Mouse (Mus musculus) ES-E14 (cell line): ENCODE data around the gene Cep164. TPM values are rescaled to one million over a fixed set of nuclear protein-coding genes. Genes with fewer than 3 reads are reported as not detected.

ENCODE experiments used
- DNase-seq: peaks from one replicate; pipeline ENCODE4 v3.0.0-alpha.2; 2013; ENCODE audit warnings: low read depth, low spot score
- H3K27ac ChIP-seq: 2 replicates; pipeline ENCODE4 v1.5.1; 2012; ENCODE audit warnings: low read depth, mild to moderate bottlenecking, low read length, moderate library complexity, mixed read lengths; ENCODE audit not compliant: poor library complexity, insufficient read depth, severe bottlenecking
- H3K36me3 ChIP-seq: 2 replicates; pipeline ENCODE4 v1.6.1; 2012; ENCODE audit warnings: mild to moderate bottlenecking, low read length, moderate library complexity, mixed read lengths; ENCODE audit not compliant: control insufficient read depth, poor library complexity, insufficient read depth, severe bottlenecking
- H3K4me1 ChIP-seq, 2 experiments: fragments of 150-350 bp in 1 of 2; sonication (generic) in 1 of 2; 2 replicates each; pipeline ENCODE4 v1.6.1; 2012; ENCODE audit warnings: low read length in 2 of 2, mild to moderate bottlenecking in 1 of 2, mixed read lengths in 1 of 2; ENCODE audit not compliant: control insufficient read depth in 2 of 2, insufficient read depth in 2 of 2, poor library complexity in 1 of 2
- H3K4me3 ChIP-seq, 2 experiments: fragments of 150-350 bp in 1 of 2; sonication (generic) in 1 of 2; 2 replicates each; pipeline ENCODE4 v1.5.1; 2012; ENCODE audit warnings: low read length in 2 of 2, low read depth in 1 of 2, mild to moderate bottlenecking in 1 of 2, mixed read lengths in 1 of 2; ENCODE audit not compliant: insufficient read depth in 1 of 2, poor library complexity in 1 of 2, severe bottlenecking in 1 of 2
- H3K9ac ChIP-seq: 2 replicates; pipeline ENCODE4 v1.6.1; 2012; ENCODE audit warnings: low read depth, mild to moderate bottlenecking, low read length, mixed read lengths; ENCODE audit not compliant: poor library complexity, insufficient read depth, severe bottlenecking
- H3K9me3 ChIP-seq: fragments of 150-350 bp; sonication (generic); 2 replicates; pipeline ENCODE4 v1.6.1; 2012; ENCODE audit warnings: low read depth, mild to moderate bottlenecking, low read length; ENCODE audit not compliant: control insufficient read depth, insufficient read depth
- CHD2 ChIP-seq: IDR thresholded peaks from 2 replicates; pipeline ENCODE4 v1.6.1; 2014; ENCODE audit warnings: mild to moderate bottlenecking, low read depth, low read length, inconsistent platforms
- HCFC1 ChIP-seq: IDR thresholded peaks from 2 replicates; pipeline ENCODE4 v1.6.1; 2012; ENCODE audit warnings: low read length, inconsistent platforms, borderline replicate concordance; ENCODE audit not compliant: insufficient read depth
- MAFK ChIP-seq: IDR thresholded peaks from 2 replicates; pipeline ENCODE4 v1.6.1; 2014; ENCODE audit warnings: mild to moderate bottlenecking, low read depth, low read length, inconsistent platforms; ENCODE audit not compliant: insufficient read depth
- ZC3H11A ChIP-seq: IDR thresholded peaks from 2 replicates; pipeline ENCODE4 v1.6.1; 2012; ENCODE audit warnings: low read depth, mild to moderate bottlenecking, inconsistent platforms, low read length, borderline replicate concordance
- ZNF384 ChIP-seq: IDR thresholded peaks from 2 replicates; pipeline ENCODE4 v1.6.1; 2012; ENCODE audit warnings: low read depth, low read length, inconsistent platforms
- in situ Hi-C, 2 experiments: fragments of 600-800 bp; cut with MboI; formaldehyde crosslinking; loops; one replicate each; pipeline ENCODE4 v1.15.1; 2025; ENCODE audit warnings: low sequenced_read_pairs in 2 of 2, inconsistent platforms in 1 of 2; ENCODE audit not compliant: unreplicated experiment in 2 of 2
- total RNA-seq: library from RNA; depleted of rRNA; stranded (reverse); fragments of 300-350 nt; gene quantifications from 2 replicates; pipeline ENCODE4 v1.2.3, GENCODE M21; 2012

The Cep164 gene
- total RNA-seq, 1 experiment: 19.1 TPM

- TF ChIP-seq MAFK: no peak
- no peak for TF ChIP-seq ZNF384
- TF ChIP-seq CHD2: no peak
- no peak for TF ChIP-seq ZC3H11A
- TF ChIP-seq HCFC1: 0 out of 2 replicates have a peak, but pooled peaks have one; percentile 38
- peaks cover 11% of the 10 kb centered on the region; the same call in 1 of the 2 replicates for H3K36me3 ChIP-seq
- peak; percentile 53 for DNase-seq
- H3K27ac ChIP-seq: no peak overlapping the region
- H3K9me3 ChIP-seq: no peaks in the 10 kb centered on the region
- H3K4me3 ChIP-seq: peak overlapping the region; percentile 22 to 31; a peak in 3 of 4 replicates
- peak overlapping the region; percentile 48; the same call in 1 of the 2 replicates for H3K9ac ChIP-seq
- in situ Hi-C loops: no loop called here
- peaks cover 0 to 7% of the 10 kb centered on the region in 2 experiments; a peak in 2 of 4 replicates for H3K4me1 ChIP-seq
Observed at GRCm38 (mm10) chr9:45768421-45768820, 60.1 kb downstream of the Cep164 start.

GRCm38 (mm10) chr9:45767155-45767554 lies 61.3 kb downstream of the Cep164 start:
- in situ Hi-C loops: no loop called here
- DNase-seq: no peak
- no peak overlapping the region for H3K4me3 ChIP-seq
- H3K9me3 ChIP-seq: no peaks in the 10 kb centered on the region
- TF ChIP-seq CHD2: no peak
- H3K4me1 ChIP-seq: peaks cover 0 to 7% of the 10 kb centered on the region in 2 experiments; a peak in 2 of 4 replicates
- H3K36me3 ChIP-seq: peaks cover 11% of the 10 kb centered on the region; the same call in 1 of the 2 replicates
- H3K27ac ChIP-seq: no peak overlapping the region
- no peak overlapping the region for H3K9ac ChIP-seq

GRCm38 (mm10) chr9:45766195-45766594 lies 62.3 kb downstream of the Cep164 start:
- Histone ChIP-seq H3K4me1 (peaks cover 0 to 7% of the 10 kb centered on the region in 2 experiments; a peak in 2 of 4 replicates), H3K4me3 (no peak overlapping the region), H3K36me3 (peaks cover 6% of the 10 kb centered on the region; the same call in 1 of the 2 replicates), H3K27ac (0 out of 2 replicates have a peak overlapping the region, but pooled peaks have one; percentile 28), H3K9me3 (no peaks in the 10 kb centered on the region), H3K9ac (no peak overlapping the region)
- TF ChIP-seq HCFC1 (no peak), ZC3H11A (no peak), ZNF384 (no peak), MAFK (no peak), CHD2 (no peak)
- DNase-seq: no peak
- in situ Hi-C loops: no loop called here

- no peaks in the 10 kb centered on the region for H3K36me3 ChIP-seq
- H3K27ac ChIP-seq: no peak overlapping the region
- H3K4me1 ChIP-seq: no peaks in the 10 kb centered on the region
- TF ChIP-seq MAFK (no peak), ZC3H11A (peak; percentile 58; the same call in 1 of the 2 replicates)
- no peak overlapping the region for H3K9ac ChIP-seq
- H3K9me3 ChIP-seq: no peaks in the 10 kb centered on the region
- DNase-seq: peak; percentile 66
- in situ Hi-C loops: no loop called here
- H3K4me3 ChIP-seq: no peak overlapping the region
Observed at GRCm38 (mm10) chr9:45754452-45755091, 73.9 kb downstream of the Cep164 start.

- Histone ChIP-seq H3K4me1 (no peaks in the 10 kb centered on the region), H3K27ac (no peak overlapping the region), H3K9me3 (no peaks in the 10 kb centered on the region), H3K4me3 (no peak overlapping the region), H3K36me3 (no peaks in the 10 kb centered on the region), H3K9ac (no peak overlapping the region)
- TF ChIP-seq ZNF384: no peak
- no peak for TF ChIP-seq ZC3H11A
- no peak for TF ChIP-seq MAFK
- TF ChIP-seq CHD2: no peak
- no peak for TF ChIP-seq HCFC1
- in situ Hi-C loops: no loop called here
- DNase-seq: no peak
Observed at GRCm38 (mm10) chr9:45749917-45750316, 78.6 kb downstream of the Cep164 start.
